ENCODE assay signal across 8 mouse cellular contexts in the genomic region with DNA sequence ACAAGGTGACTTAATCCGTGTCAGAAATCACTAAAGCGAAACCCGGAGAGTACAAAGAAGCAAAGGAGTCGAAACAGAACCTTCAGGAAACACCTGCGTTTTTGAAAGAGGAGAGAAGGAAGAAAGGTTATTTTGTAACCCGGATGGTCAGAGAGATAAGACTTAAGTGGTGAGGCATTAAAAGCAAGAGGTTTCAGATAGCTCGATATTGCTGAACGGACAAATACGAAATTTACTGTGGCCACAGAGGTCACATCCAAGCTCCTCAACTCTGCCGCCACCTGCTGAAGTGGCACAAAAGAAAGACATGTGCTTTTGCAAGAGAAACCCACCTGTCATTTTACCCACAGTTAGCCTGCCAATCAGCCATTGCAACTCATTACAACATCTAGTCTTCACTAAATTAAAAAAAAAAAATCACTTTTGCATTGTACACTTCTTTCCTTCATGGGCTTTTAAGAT. TPM values are rescaled to one million over a fixed set of nuclear protein-coding genes. Genes with fewer than 3 reads are reported as not detected.
DNase-seq lines count a peak whose midpoint lies in the region; ATAC-seq and TF ChIP-seq lines count a peak whose summit lies in the region.

No protein-coding gene starts in this region.

- ATAC-seq in erythroblast, adult 5-6 weeks (replicated peaks; ENCODE audit: low FRiP score, poor library complexity, severe bottlenecking) = no peak
- peak; percentile 22 for ATAC-seq in G1E (ENCODE audit: extremely low read depth, insufficient number of reproducible peaks, low FRiP score, poor library complexity, severe bottlenecking)
- no peak for ATAC-seq in forebrain, embryonic 15.5 days (replicated peaks)
- no peak for ATAC-seq in kidney, postnatal 0 days (replicated peaks; ENCODE audit: low FRiP score, low read depth)
- no peak for ATAC-seq in midbrain, embryonic 14.5 days (ENCODE audit: low FRiP score, low TSS enrichment)

- no peak for DNase-seq in G1E (ENCODE audit: low spot score)
- DNase-seq in kidney, postnatal 0 days (ENCODE audit: low spot score) = no peak
- DNase-seq in midbrain, embryonic 14.5 days = no peak
- DNase-seq in frontal cortex, postnatal 36 days (ENCODE audit: low spot score in 2 of 2) = no peak
- DNase-seq in gastrocnemius, postnatal 4 days (ENCODE audit: low spot score in 2 of 2) = no peak

- H3K27me3 ChIP-seq in erythroblast, embryonic 14.5 days (ENCODE audit: control insufficient read depth) = no peaks in the 10 kb centered on the region
- H3K27me3 ChIP-seq in G1E (ENCODE audit: insufficient read depth, low read length) = no peaks in the 10 kb centered on the region
- H3K27me3 ChIP-seq in forebrain, embryonic 15.5 days = no peaks in the 10 kb centered on the region
- H3K27me3 ChIP-seq in kidney, postnatal 0 days (ENCODE audit: insufficient read depth, low read length) = no peaks in the 10 kb centered on the region
- no peaks in the 10 kb centered on the region for H3K27me3 ChIP-seq in midbrain, embryonic 14.5 days (ENCODE audit: control insufficient read depth, insufficient read depth, low read length)

- H3K4me1 ChIP-seq in erythroblast, embryonic 14.5 days (ENCODE audit: control insufficient read depth) = peaks cover 43% of the 10 kb centered on the region
- H3K4me1 ChIP-seq in G1E (ENCODE audit: insufficient read depth, low read depth, low read length) = peaks cover 47% of the 10 kb centered on the region
- H3K4me1 ChIP-seq in forebrain, embryonic 15.5 days = peaks cover 21% of the 10 kb centered on the region
- H3K4me1 ChIP-seq in kidney, postnatal 0 days (replicated peaks; ENCODE audit: insufficient read depth, low read length) = peaks cover 8% of the 10 kb centered on the region
- peaks cover 8% of the 10 kb centered on the region for H3K4me1 ChIP-seq in midbrain, embryonic 14.5 days (ENCODE audit: control insufficient read depth, insufficient read depth, low read length)

- H3K4me3 ChIP-seq in erythroblast, embryonic 14.5 days (replicated peaks) = peak overlapping the region; percentile 99
- H3K4me3 ChIP-seq in G1E (ENCODE audit: low read depth, low read length) = peak overlapping the region; percentile 89; the same call in 1 of the 2 replicates
- H3K4me3 ChIP-seq in forebrain, embryonic 15.5 days = peak overlapping the region; percentile 58
- peak overlapping the region; percentile 80 for H3K4me3 ChIP-seq in kidney, postnatal 0 days (replicated peaks; ENCODE audit: low read depth, low read length)
- H3K4me3 ChIP-seq in midbrain, embryonic 14.5 days (replicated peaks; ENCODE audit: low read depth, low read length) = peak overlapping the region; percentile 86; the same call in 1 of the 2 replicates

- no peaks in the 10 kb centered on the region for H3K36me3 ChIP-seq in erythroblast, embryonic 14.5 days (ENCODE audit: control insufficient read depth)
- peaks cover 9% of the 10 kb centered on the region for H3K36me3 ChIP-seq in G1E (replicated peaks)
- no peaks in the 10 kb centered on the region for H3K36me3 ChIP-seq in forebrain, embryonic 15.5 days
- H3K36me3 ChIP-seq in kidney, postnatal 0 days (ENCODE audit: insufficient read depth, low read length) = no peaks in the 10 kb centered on the region
- no peaks in the 10 kb centered on the region for H3K36me3 ChIP-seq in midbrain, embryonic 14.5 days (ENCODE audit: control insufficient read depth, insufficient read depth, low read length)

- H3K4me2 ChIP-seq in forebrain, embryonic 15.5 days (replicated peaks) = peak overlapping the region; percentile 46
- peak overlapping the region; percentile 64 for H3K4me2 ChIP-seq in kidney, postnatal 0 days (ENCODE audit: low read length)
- H3K4me2 ChIP-seq in midbrain, embryonic 14.5 days (ENCODE audit: low read length) = peak overlapping the region; percentile 55

- 77% methylated on average over 10 of the region's 10 CpGs for WGBS in forebrain, embryonic 15.5 days
- WGBS in kidney, postnatal 0 days = 34% methylated on average over 10 of the region's 10 CpGs
- WGBS in midbrain, embryonic 14.5 days = 76% methylated on average over 10 of the region's 10 CpGs

- TF ChIP-seq CTCF in G1E (IDR thresholded peaks at IDR 0.05; ENCODE audit: low read depth, low read length) = no peak
- TF ChIP-seq CTCF in kidney, postnatal 0 days (IDR thresholded peaks at IDR 0.05; ENCODE audit: low read depth) = 0 out of 2 replicates have a peak, but pooled peaks have one; percentile 9

- H3K9ac ChIP-seq in forebrain, embryonic 15.5 days (replicated peaks) = peak overlapping the region; percentile 52; the same call in 1 of the 2 replicates
- peak overlapping the region; percentile 38 for H3K9ac ChIP-seq in kidney, postnatal 0 days (ENCODE audit: low read depth, low read length)
- no peak overlapping the region for H3K9ac ChIP-seq in midbrain, embryonic 14.5 days (replicated peaks; ENCODE audit: low read length)

- no peak overlapping the region for H3K27ac ChIP-seq in forebrain, embryonic 15.5 days (replicated peaks)
- H3K27ac ChIP-seq in kidney, postnatal 0 days = no peak overlapping the region
- H3K27ac ChIP-seq in midbrain, embryonic 14.5 days (replicated peaks; ENCODE audit: low read depth, low read length) = no peak overlapping the region

- no peaks in the 10 kb centered on the region for H3K9me3 ChIP-seq in erythroblast, embryonic 14.5 days (ENCODE audit: control insufficient read depth, low read length)
- no peaks in the 10 kb centered on the region for H3K9me3 ChIP-seq in G1E (replicated peaks)
- H3K9me3 ChIP-seq in forebrain, embryonic 15.5 days = no peaks in the 10 kb centered on the region
- H3K9me3 ChIP-seq in kidney, postnatal 0 days (replicated peaks; ENCODE audit: low read length) = no peaks in the 10 kb centered on the region
- no peaks in the 10 kb centered on the region for H3K9me3 ChIP-seq in midbrain, embryonic 14.5 days (ENCODE audit: control insufficient read depth, low read length)

RNA-seq across cellular contexts. Expression of gene Edem3, which starts 1.1 kb away (rescaled TPM):
- 0.08 and 0.09 TPM in 2 replicates for polyA plus RNA-seq in erythroblast, embryonic 14.5 days (2012)
- total RNA-seq in erythroblast, adult 5-6 weeks (2015; ENCODE audit: low replicate concordance) = 6.1 and 6.9 TPM in 2 replicates
- total RNA-seq in erythroblast, adult 5-6 weeks (2017; ENCODE audit: low replicate concordance) = 15.7 and 16.0 TPM in 2 replicates
- 31.2 and 33.7 TPM in 2 replicates for total RNA-seq in G1E (2014; fragmentation: Nextera tagmentation)
- total RNA-seq in G1E (2017) = 60.2 and 64.0 TPM in 2 replicates
- 5.7 and 7.7 TPM in 2 replicates for polyA plus RNA-seq in G1E (2012)
- polyA plus RNA-seq in forebrain, embryonic 15.5 days (2015; fragmentation: Nextera tagmentation; extraction: Ambion mirVana) = 17.4 and 19.2 TPM in 2 replicates
- polyA plus RNA-seq in kidney, postnatal 0 days (2015; fragmentation: Nextera tagmentation; extraction: Ambion mirVana) = 11.2 and 11.7 TPM in 2 replicates
- polyA plus RNA-seq in midbrain, embryonic 14.5 days (2014; fragmentation: Nextera tagmentation; extraction: Ambion mirVana) = 20.8 and 31.0 TPM in 2 replicates
- 10 to 100 TPM; 38.2 to 39.0 TPM for total RNA-seq in gastrocnemius, postnatal 4 days (2021)
